Mouse (Mus musculus): ENCODE results near the gene Tmem208.

Tmem208 gene

GRCm38 (mm10) chr8:105298351-105299252 lies 27.6 kb upstream of the Tmem208 start:
- DNase-seq (ENCODE audit: low read depth, low spot score), result no peak

- DNase-seq (ENCODE audit: low read depth, low spot score), result no peak
Measured at GRCm38 (mm10) chr8:105299962-105300361, 26.2 kb upstream of the Tmem208 start.

GRCm38 (mm10) chr8:105303396-105303795 lies 22.8 kb upstream of the Tmem208 start:
- DNase-seq (ENCODE audit: low read depth, low spot score), result no peak

GRCm38 (mm10) chr8:105303874-105304273 lies 22.3 kb upstream of the Tmem208 start:
- no peak for DNase-seq (ENCODE audit: low read depth, low spot score)

- no peak for DNase-seq (ENCODE audit: low read depth, low spot score)
Measured at GRCm38 (mm10) chr8:105304325-105305210, 21.6 kb upstream of the Tmem208 start.

GRCm38 (mm10) chr8:105305211-105306145 lies 20.7 kb upstream of the Tmem208 start, which contains the start of gene Elmo3:
TSS of gene Elmo3 (plus strand) at chr8:105305601.
- peak; percentile 62 for DNase-seq (ENCODE audit: low read depth, low spot score)

GRCm38 (mm10) chr8:105306146-105306691 lies 19.9 kb upstream of the Tmem208 start:
- DNase-seq (ENCODE audit: low read depth, low spot score), result peak; percentile 47

GRCm38 (mm10) chr8:105307670-105308069 lies 18.5 kb upstream of the Tmem208 start:
- DNase-seq (ENCODE audit: low read depth, low spot score), result no peak

- DNase-seq (ENCODE audit: low read depth, low spot score), result no peak
Measured at GRCm38 (mm10) chr8:105308428-105308827, 17.7 kb upstream of the Tmem208 start.

- no peak for DNase-seq (ENCODE audit: low read depth, low spot score)
Measured at GRCm38 (mm10) chr8:105309142-105309847, 16.9 kb upstream of the Tmem208 start.

- DNase-seq (ENCODE audit: low read depth, low spot score), result no peak
Measured at GRCm38 (mm10) chr8:105310118-105310517, 16.0 kb upstream of the Tmem208 start.

- DNase-seq (ENCODE audit: low read depth, low spot score), result no peak
Measured at GRCm38 (mm10) chr8:105311718-105312117, 14.4 kb upstream of the Tmem208 start.

- DNase-seq (ENCODE audit: low read depth, low spot score), result no peak
Measured at GRCm38 (mm10) chr8:105312891-105313481, 13.2 kb upstream of the Tmem208 start.

GRCm38 (mm10) chr8:105313622-105314402 lies 12.3 kb upstream of the Tmem208 start:
- DNase-seq (ENCODE audit: low read depth, low spot score), result no peak

- no peak for DNase-seq (ENCODE audit: low read depth, low spot score)
Measured at GRCm38 (mm10) chr8:105315073-105315769, 10.9 kb upstream of the Tmem208 start.

GRCm38 (mm10) chr8:105317941-105318340 lies 8.2 kb upstream of the Tmem208 start:
- no peak for DNase-seq (ENCODE audit: low read depth, low spot score)

- no peak for DNase-seq (ENCODE audit: low read depth, low spot score)
Measured at GRCm38 (mm10) chr8:105318662-105319190, 7.4 kb upstream of the Tmem208 start.

GRCm38 (mm10) chr8:105323183-105323582 lies 3.0 kb upstream of the Tmem208 start:
- DNase-seq (ENCODE audit: low read depth, low spot score), result no peak

Measured in forelimb bud, embryonic 11.5 days (tissue).